Mouse (Mus musculus) kidney, adult 2 months (tissue): ENCODE measurements at regions not wholly inside any gene's neighbourhood (a gene's known extent, or its start where the extent isn't known, plus 50 kb on each side); places are given as distances from the start of the nearest gene placed in this dataset.

ENCODE experiments used
- DNase-seq: peaks from one replicate; pipeline ENCODE4 v3.0.0; 2021
- H3K27ac ChIP-seq: fragments of 200-500 bp; 2 replicates; pipeline ENCODE4 v1.5.1; 2012; ENCODE audit warnings: low read depth, low read length, control low read depth, inconsistent platforms; ENCODE audit not compliant: insufficient read depth
- H3K27me3 ChIP-seq: fragments of 200-500 bp; replicated peaks from 2 replicates; pipeline ENCODE4 v1.6.1; 2012; ENCODE audit warnings: mild to moderate bottlenecking, moderate library complexity, low read length, inconsistent platforms; ENCODE audit not compliant: control insufficient read depth, insufficient read depth
- H3K36me3 ChIP-seq: fragments of 200-500 bp; 2 replicates; pipeline ENCODE4 v1.6.1; 2012; ENCODE audit warnings: mild to moderate bottlenecking, moderate library complexity, low read length, inconsistent platforms; ENCODE audit not compliant: control insufficient read depth, insufficient read depth
- H3K4me1 ChIP-seq: fragments of 200-500 bp; 2 replicates; pipeline ENCODE4 v1.6.1; 2011; ENCODE audit warnings: low read length; ENCODE audit not compliant: control insufficient read depth, insufficient read depth
- H3K4me3 ChIP-seq: fragments of 200-500 bp; 2 replicates; pipeline ENCODE4 v1.5.1; 2011; ENCODE audit warnings: mild to moderate bottlenecking, low read depth, low read length, control low read depth; ENCODE audit not compliant: insufficient read depth
- CTCF ChIP-seq: fragments of 200-500 bp; conservative IDR thresholded peaks from 2 replicates; pipeline ENCODE4 v1.5.1; 2011; ENCODE audit warnings: low read depth, mild to moderate bottlenecking, control low read depth, low read length, moderate library complexity, mixed read lengths; ENCODE audit not compliant: insufficient read depth, insufficient read length
- POLR2A ChIP-seq: fragments of 200-500 bp; IDR thresholded peaks from one replicate; pipeline ENCODE4 v1.6.1; 2011; ENCODE audit warnings: low read depth, low read length, control low read depth
- WGBS: fragments of 180-500 bp; shearing (Covaris S2); methylation state at CpG from one replicate; pipeline ENCODE4 v1.1.7; 2018; 5-methylcytosine and 5-hydroxymethylcytosine counted together

GRCm38 (mm10) chr11:111215006-111215405 lies 149.0 kb downstream of the Kcnj2 start:
- H3K36me3 ChIP-seq, result no peaks in the 10 kb centered on the region
- no peak overlapping the region for H3K4me3 ChIP-seq
- H3K27me3 ChIP-seq, result no peaks in the 10 kb centered on the region
- TF ChIP-seq POLR2A (no peak), CTCF (no peak)
- DNase-seq, result no peak
- 91% methylated on average over 5 of the region's 5 CpGs for WGBS
- H3K4me1 ChIP-seq, result no peaks in the 10 kb centered on the region
- no peak overlapping the region for H3K27ac ChIP-seq

GRCm38 (mm10) chr11:111223834-111224233 lies 157.9 kb downstream of the Kcnj2 start:
- H3K27ac ChIP-seq, result no peak overlapping the region
- 81% methylated on average over 4 of the region's 4 CpGs for WGBS

GRCm38 (mm10) chr11:111227305-111227704 lies 161.3 kb downstream of the Kcnj2 start:
- H3K27ac ChIP-seq, result no peak overlapping the region

More at GRCm38 (mm10) chr11:111223834-111224233, 157.9 kb downstream of the Kcnj2 start:
- Histone ChIP-seq H3K36me3 (no peaks in the 10 kb centered on the region), H3K4me3 (no peak overlapping the region), H3K4me1 (no peaks in the 10 kb centered on the region), H3K27me3 (no peaks in the 10 kb centered on the region)
- TF ChIP-seq CTCF, result no peak
- TF ChIP-seq POLR2A, result no peak
- no peak for DNase-seq

GRCm38 (mm10) chr11:111236741-111237140 lies 170.8 kb downstream of the Kcnj2 start:
- no peaks in the 10 kb centered on the region for H3K36me3 ChIP-seq
- no peak for DNase-seq
- 90% methylated on average over 1 of the region's 1 CpGs for WGBS
- no peaks in the 10 kb centered on the region for H3K4me1 ChIP-seq
- no peak overlapping the region for H3K4me3 ChIP-seq
- H3K27ac ChIP-seq, result no peak overlapping the region
- H3K27me3 ChIP-seq, result no peaks in the 10 kb centered on the region
- TF ChIP-seq CTCF (no peak), POLR2A (no peak)

More at GRCm38 (mm10) chr11:111227305-111227704, 161.3 kb downstream of the Kcnj2 start:
- TF ChIP-seq CTCF (no peak), POLR2A (no peak)
- no peaks in the 10 kb centered on the region for H3K36me3 ChIP-seq
- no peak overlapping the region for H3K4me3 ChIP-seq
- no peaks in the 10 kb centered on the region for H3K27me3 ChIP-seq
- DNase-seq, result no peak
- no peaks in the 10 kb centered on the region for H3K4me1 ChIP-seq
- WGBS, result 45% methylated on average over 1 of the region's 1 CpGs

- 71% methylated on average over 3 of the region's 3 CpGs for WGBS
- DNase-seq, result no peak
- no peak overlapping the region for H3K27ac ChIP-seq
- no peak overlapping the region for H3K4me3 ChIP-seq
- H3K27me3 ChIP-seq, result no peaks in the 10 kb centered on the region
- H3K4me1 ChIP-seq, result no peaks in the 10 kb centered on the region
- no peak for TF ChIP-seq POLR2A
- H3K36me3 ChIP-seq, result no peaks in the 10 kb centered on the region
Measured at GRCm38 (mm10) chr11:111239784-111240183, 173.8 kb downstream of the Kcnj2 start.

- H3K4me3 ChIP-seq, result no peak overlapping the region
- DNase-seq, result no peak
- no peak overlapping the region for H3K27ac ChIP-seq
- H3K36me3 ChIP-seq, result no peaks in the 10 kb centered on the region
- H3K27me3 ChIP-seq, result 0 out of 2 replicates have a peak, but pooled peaks cover 1% of the 10 kb centered on the region
- H3K4me1 ChIP-seq, result no peaks in the 10 kb centered on the region
- TF ChIP-seq POLR2A, result no peak
- no peak for TF ChIP-seq CTCF
- WGBS, result 86% methylated on average over 4 of the region's 4 CpGs
Measured at GRCm38 (mm10) chr11:111252226-111252625, 186.3 kb downstream of the Kcnj2 start.

GRCm38 (mm10) chr11:111256596-111256995 lies 190.6 kb downstream of the Kcnj2 start:
- Histone ChIP-seq H3K27ac (no peak overlapping the region), H3K36me3 (no peaks in the 10 kb centered on the region), H3K27me3 (0 out of 2 replicates have a peak, but pooled peaks cover 2% of the 10 kb centered on the region), H3K4me3 (no peak overlapping the region), H3K4me1 (no peaks in the 10 kb centered on the region)
- 77% methylated on average over 3 of the region's 3 CpGs for WGBS
- TF ChIP-seq POLR2A, result no peak
- no peak for TF ChIP-seq CTCF
- no peak for DNase-seq
